Comparison of ENCODE assay signal across 9 mouse cellular contexts in genomic region chr1:36017061-36017461, GRCm38 (mm10). TPM values are rescaled to one million over a fixed set of nuclear protein-coding genes. Genes with fewer than 3 reads are reported as not detected.
A peak's percentile ranks its signal among the peaks of the same experiment; 100 is the strongest.
DNase-seq lines count a peak whose midpoint lies in the region; ATAC-seq and TF ChIP-seq lines count a peak whose summit lies in the region.
"Had no signal": no experiment of that assay in that cellular context is flagged by ENCODE, and none has a peak within 500 bp of the region (broad histone marks: within the 10 kb centered on the region; RNA-seq: fewer than 3 reads in every experiment).

No protein-coding gene starts in this region.

- TF ChIP-seq POLR2A in brain, embryonic 14.5 days (IDR thresholded peaks at IDR 0.05; ENCODE audit: borderline replicate concordance, extremely low read depth, insufficient read depth, insufficient read length, poor library complexity, severe bottlenecking): no peak

- H3K4me2 ChIP-seq in forebrain, embryonic 12.5 days: peak overlapping the region; percentile 13; the same call in 1 of the 2 replicates
- H3K4me2 ChIP-seq in forebrain, postnatal 0 days (ENCODE audit: low read depth): no peak overlapping the region
- H3K4me2 ChIP-seq in intestine, embryonic 15.5 days (replicated peaks): no peak overlapping the region

- H3K27ac ChIP-seq in forebrain, embryonic 12.5 days: 0 out of 2 replicates have a peak overlapping the region, but pooled peaks have one; percentile 19
- no peak overlapping the region for H3K27ac ChIP-seq in forebrain, postnatal 0 days (ENCODE audit: low read depth, low read length)
- H3K27ac ChIP-seq in intestine, embryonic 15.5 days: 0 out of 2 replicates have a peak overlapping the region, but pooled peaks have one; percentile 4

- H3K4me1 ChIP-seq in forebrain, embryonic 12.5 days: peaks cover 16% of the 10 kb centered on the region
- no peaks in the 10 kb centered on the region; the same call in 1 of the 2 replicates for H3K4me1 ChIP-seq in forebrain, postnatal 0 days (ENCODE audit: insufficient read depth)
- H3K4me1 ChIP-seq in intestine, embryonic 15.5 days (replicated peaks): peaks cover 7% of the 10 kb centered on the region

- ATAC-seq in forebrain, embryonic 12.5 days (ENCODE audit: low FRiP score): no peak
- no peak for ATAC-seq in forebrain, postnatal 0 days
- peak; percentile 71 for ATAC-seq in intestine, embryonic 15.5 days
- no peak for ATAC-seq in megakaryocyte-erythroid progenitor cell, adult 5-6 weeks (replicated peaks; ENCODE audit: low FRiP score, low TSS enrichment, poor library complexity, severe bottlenecking)

- H3K36me3 ChIP-seq in forebrain, embryonic 12.5 days (replicated peaks): no peaks in the 10 kb centered on the region
- H3K36me3 ChIP-seq in forebrain, postnatal 0 days (ENCODE audit: insufficient read depth): no peaks in the 10 kb centered on the region
- H3K36me3 ChIP-seq in intestine, embryonic 15.5 days: no peaks in the 10 kb centered on the region

- no peak for DNase-seq in forebrain, postnatal 0 days
- peak; percentile 52 for DNase-seq in brain, embryonic 14.5 days (ENCODE audit: low read depth)
- peak; percentile 8 for DNase-seq in lung, postnatal 14 days
- no peak for DNase-seq in cerebellum, adult 11-12 months
- DNase-seq in thymus, postnatal 36 days: no peak
- DNase-seq: B cell, adult 2 months had no signal

- 8% methylated on average over 7 of the region's 7 CpGs for WGBS in forebrain, embryonic 12.5 days
- WGBS in forebrain, postnatal 0 days: 17% methylated on average over 7 of the region's 7 CpGs
- WGBS in intestine, embryonic 15.5 days: 7% methylated on average over 7 of the region's 7 CpGs

- H3K9me3 ChIP-seq in forebrain, embryonic 12.5 days: no peaks in the 10 kb centered on the region
- no peaks in the 10 kb centered on the region for H3K9me3 ChIP-seq in forebrain, postnatal 0 days (ENCODE audit: low read length)
- H3K9me3 ChIP-seq in intestine, embryonic 15.5 days: no peaks in the 10 kb centered on the region

- H3K27me3 ChIP-seq in forebrain, embryonic 12.5 days: no peaks in the 10 kb centered on the region
- H3K27me3 ChIP-seq in forebrain, postnatal 0 days (ENCODE audit: insufficient read depth, low read length): no peaks in the 10 kb centered on the region
- no peaks in the 10 kb centered on the region for H3K27me3 ChIP-seq in intestine, embryonic 15.5 days (replicated peaks)

- no peak for TF ChIP-seq CTCF in forebrain, postnatal 0 days (IDR thresholded peaks at IDR 0.05; ENCODE audit: low read depth)
- TF ChIP-seq CTCF in brain, embryonic 14.5 days (IDR thresholded peaks at IDR 0.05; ENCODE audit: borderline replicate concordance, extremely low read depth, insufficient read depth, insufficient read length): no peak

- H3K9ac ChIP-seq in forebrain, embryonic 12.5 days: no peak overlapping the region
- no peak overlapping the region for H3K9ac ChIP-seq in forebrain, postnatal 0 days
- H3K9ac ChIP-seq in intestine, embryonic 15.5 days: no peak overlapping the region

- no peak overlapping the region for H3K4me3 ChIP-seq in forebrain, embryonic 12.5 days (replicated peaks)
- H3K4me3 ChIP-seq in forebrain, postnatal 0 days (ENCODE audit: low read depth, low read length): no peak overlapping the region
- H3K4me3 ChIP-seq in intestine, embryonic 15.5 days (replicated peaks): no peak overlapping the region

RNA-seq across cellular contexts. Expression of gene Hs6st1, which starts 51.1 kb away (rescaled TPM):
- 5.1 and 8.4 TPM in 2 replicates for polyA plus RNA-seq in forebrain, embryonic 12.5 days (2016; fragmentation: Nextera tagmentation; extraction: Ambion mirVana)
- total RNA-seq in forebrain, postnatal 0 days (2014; rRNA removed): 52.5 and 61.1 TPM in 2 replicates
- 13.9 and 16.6 TPM in 2 replicates for polyA plus RNA-seq in forebrain, postnatal 0 days (2015; fragmentation: Nextera tagmentation; extraction: Ambion mirVana)
- polyA plus RNA-seq in brain, embryonic 14.5 days (2012; rRNA removed): 94.1 and 123 TPM in 2 replicates
- polyA plus RNA-seq in intestine, embryonic 15.5 days (2015; fragmentation: Nextera tagmentation; extraction: Ambion mirVana): 10.6 TPM in 2 replicates
- total RNA-seq in megakaryocyte-erythroid progenitor cell, adult 5-6 weeks (2014; fragmentation: Nextera tagmentation): 50.8 and 62.3 TPM in 2 replicates
- 18.3 and 30.2 TPM in 2 replicates for total RNA-seq in megakaryocyte-erythroid progenitor cell, adult 5-6 weeks (2017)

Comparison
In these comparisons a context has a peak if more than half of its experiments do, and no peak if none do; other contexts are left out.
1. DNase-seq: peak in brain, embryonic 14.5 days (single experiment) and lung, postnatal 14 days (single experiment); none in forebrain, postnatal 0 days (single experiment), cerebellum, adult 11-12 months (single experiment) and thymus, postnatal 36 days (0 of 2).